In genomic region chr4:116857203-116857602, GRCm38 (mm10) we compare ENCODE assay signal across 32 mouse cellular contexts. TPM values are rescaled to one million over a fixed set of nuclear protein-coding genes. Genes with fewer than 3 reads are reported as not detected.
DNase-seq lines count a peak whose midpoint lies in the region; ATAC-seq and TF ChIP-seq lines count a peak whose summit lies in the region.
"Had no signal": no experiment of that assay in that cellular context is flagged by ENCODE, and none has a peak within 500 bp of the region (broad histone marks: within the 10 kb centered on the region; RNA-seq: fewer than 3 reads in every experiment).

No protein-coding gene starts in this region.

- H3K27me3 ChIP-seq in forebrain, embryonic 14.5 days (replicated peaks; ENCODE audit: control insufficient read depth, insufficient read depth, low read length), result no peaks in the 10 kb centered on the region
- no peaks in the 10 kb centered on the region for H3K27me3 ChIP-seq in forebrain, embryonic 11.5 days (ENCODE audit: control insufficient read depth, insufficient read depth, low read length)
- H3K27me3 ChIP-seq in midbrain, embryonic 11.5 days (ENCODE audit: control insufficient read depth, insufficient read depth, low read length), result no peaks in the 10 kb centered on the region
- no peaks in the 10 kb centered on the region for H3K27me3 ChIP-seq in midbrain, embryonic 10.5 days (ENCODE audit: low read depth, poor library complexity, severe bottlenecking)
- no peaks in the 10 kb centered on the region for H3K27me3 ChIP-seq in forebrain, postnatal 0 days (ENCODE audit: insufficient read depth, low read length)
- H3K27me3 ChIP-seq: heart, embryonic 12.5 days; hindbrain, embryonic 15.5 days; intestine, embryonic 15.5 days; limb, embryonic 15.5 days had no signal

- H3K4me1 ChIP-seq in forebrain, embryonic 14.5 days (ENCODE audit: control insufficient read depth, insufficient read depth, low read length), result peaks cover 6% of the 10 kb centered on the region
- H3K4me1 ChIP-seq in forebrain, embryonic 11.5 days (replicated peaks; ENCODE audit: control insufficient read depth, insufficient read depth, low read length), result peaks cover 3% of the 10 kb centered on the region; the same call in 1 of the 2 replicates
- H3K4me1 ChIP-seq in midbrain, embryonic 11.5 days (ENCODE audit: control insufficient read depth, insufficient read depth, low read length), result peaks cover 11% of the 10 kb centered on the region
- H3K4me1 ChIP-seq in midbrain, embryonic 10.5 days, result peaks cover 25% of the 10 kb centered on the region
- H3K4me1 ChIP-seq in forebrain, postnatal 0 days (ENCODE audit: insufficient read depth), result no peaks in the 10 kb centered on the region
- H3K4me1 ChIP-seq: heart, embryonic 12.5 days; hindbrain, embryonic 15.5 days; intestine, embryonic 15.5 days; limb, embryonic 10.5 days; limb, embryonic 15.5 days; liver, embryonic 13.5 days had no signal

- TF ChIP-seq CTCF in forebrain, postnatal 0 days (IDR thresholded peaks at IDR 0.05; ENCODE audit: low read depth), result no peak

- no peak overlapping the region for H3K4me3 ChIP-seq in forebrain, embryonic 14.5 days (ENCODE audit: low read depth, low read length)
- no peak overlapping the region for H3K4me3 ChIP-seq in forebrain, embryonic 11.5 days (ENCODE audit: low read depth, low read length)
- H3K4me3 ChIP-seq in midbrain, embryonic 11.5 days (ENCODE audit: low read depth, low read length), result no peak overlapping the region
- H3K4me3 ChIP-seq in midbrain, embryonic 10.5 days, result no peak overlapping the region
- no peak overlapping the region for H3K4me3 ChIP-seq in forebrain, postnatal 0 days (ENCODE audit: low read depth, low read length)
- H3K4me3 ChIP-seq: erythroblast, embryonic 14.5 days; heart, embryonic 12.5 days; hindbrain, embryonic 15.5 days; intestine, embryonic 15.5 days; limb, embryonic 10.5 days; limb, embryonic 15.5 days; liver, embryonic 13.5 days; megakaryocyte, embryonic 14.5 days had no signal

- no peak overlapping the region for H3K27ac ChIP-seq in forebrain, embryonic 14.5 days (ENCODE audit: low read depth, low read length)
- H3K27ac ChIP-seq in forebrain, embryonic 11.5 days (ENCODE audit: low read depth, low read length), result no peak overlapping the region
- H3K27ac ChIP-seq in midbrain, embryonic 11.5 days (ENCODE audit: low read depth, low read length), result no peak overlapping the region
- H3K27ac ChIP-seq in midbrain, embryonic 10.5 days (replicated peaks), result no peak overlapping the region
- H3K27ac ChIP-seq in forebrain, postnatal 0 days (ENCODE audit: low read depth, low read length), result peak overlapping the region; percentile 11; the same call in 1 of the 2 replicates
- H3K27ac ChIP-seq: hindbrain, embryonic 15.5 days; intestine, embryonic 15.5 days; limb, embryonic 10.5 days; limb, embryonic 15.5 days; liver, embryonic 13.5 days; stomach, postnatal 0 days had no signal

- H3K36me3 ChIP-seq in forebrain, embryonic 14.5 days (ENCODE audit: control insufficient read depth, insufficient read depth, low read length), result no peaks in the 10 kb centered on the region
- H3K36me3 ChIP-seq in forebrain, embryonic 11.5 days (ENCODE audit: control insufficient read depth, insufficient read depth, low read length), result no peaks in the 10 kb centered on the region
- no peaks in the 10 kb centered on the region for H3K36me3 ChIP-seq in midbrain, embryonic 11.5 days (ENCODE audit: control insufficient read depth, insufficient read depth, low read length)
- no peaks in the 10 kb centered on the region for H3K36me3 ChIP-seq in midbrain, embryonic 10.5 days
- no peaks in the 10 kb centered on the region for H3K36me3 ChIP-seq in forebrain, postnatal 0 days (ENCODE audit: insufficient read depth)
- H3K36me3 ChIP-seq: G1E; heart, embryonic 12.5 days; hindbrain, embryonic 15.5 days; intestine, embryonic 15.5 days; limb, embryonic 10.5 days; limb, embryonic 15.5 days; liver, embryonic 13.5 days had no signal

- WGBS in forebrain, embryonic 14.5 days, result 32% methylated on average over 10 of the region's 10 CpGs
- 67% methylated on average over 10 of the region's 10 CpGs for WGBS in forebrain, embryonic 11.5 days
- 85% methylated on average over 10 of the region's 10 CpGs for WGBS in midbrain, embryonic 11.5 days
- 87% methylated on average over 10 of the region's 10 CpGs for WGBS in midbrain, embryonic 10.5 days
- WGBS in forebrain, postnatal 0 days, result 27% methylated on average over 10 of the region's 10 CpGs

- H3K9ac ChIP-seq in forebrain, embryonic 14.5 days (ENCODE audit: low read length), result no peak overlapping the region
- no peak overlapping the region for H3K9ac ChIP-seq in forebrain, embryonic 11.5 days (ENCODE audit: low read length)
- H3K9ac ChIP-seq in midbrain, embryonic 11.5 days (ENCODE audit: low read length), result no peak overlapping the region
- H3K9ac ChIP-seq in forebrain, postnatal 0 days, result no peak overlapping the region
- H3K9ac ChIP-seq: heart, embryonic 12.5 days; hindbrain, embryonic 15.5 days; intestine, embryonic 15.5 days; limb, embryonic 15.5 days; liver, embryonic 13.5 days had no signal

- no peaks in the 10 kb centered on the region for H3K9me3 ChIP-seq in forebrain, embryonic 14.5 days (replicated peaks; ENCODE audit: control insufficient read depth, low read length)
- no peaks in the 10 kb centered on the region for H3K9me3 ChIP-seq in forebrain, embryonic 11.5 days (ENCODE audit: control insufficient read depth, low read length)
- no peaks in the 10 kb centered on the region for H3K9me3 ChIP-seq in midbrain, embryonic 11.5 days (ENCODE audit: control insufficient read depth, low read length)
- no peaks in the 10 kb centered on the region for H3K9me3 ChIP-seq in midbrain, embryonic 10.5 days (replicated peaks)
- no peaks in the 10 kb centered on the region for H3K9me3 ChIP-seq in forebrain, postnatal 0 days (ENCODE audit: low read length)
- H3K9me3 ChIP-seq: G1E; heart, embryonic 12.5 days; hindbrain, embryonic 15.5 days; intestine, embryonic 15.5 days; limb, embryonic 10.5 days; limb, embryonic 15.5 days; liver, embryonic 13.5 days; megakaryocyte, embryonic 14.5 days had no signal

- peak; percentile 57 for ATAC-seq in forebrain, embryonic 14.5 days
- no peak for ATAC-seq in forebrain, embryonic 11.5 days (replicated peaks; ENCODE audit: low FRiP score)
- no peak for ATAC-seq in midbrain, embryonic 11.5 days (ENCODE audit: low FRiP score)
- ATAC-seq in forebrain, postnatal 0 days, result peak; percentile 90
- ATAC-seq: intestine, embryonic 15.5 days; lung, postnatal 0 days had no signal

- peak; percentile 71 for DNase-seq in forebrain, embryonic 14.5 days (ENCODE audit: low spot score)
- DNase-seq in forebrain, embryonic 11.5 days (ENCODE audit: low spot score), result no peak
- DNase-seq in midbrain, embryonic 11.5 days (ENCODE audit: low spot score, missing footprints), result peak; percentile 54
- no peak for DNase-seq in midbrain, embryonic 10.5 days (ENCODE audit: low spot score)
- peak; percentile 3 for DNase-seq in brain, adult 2 months (ENCODE audit: low read depth, low spot score)
- peak; percentile 57 for DNase-seq in forebrain, postnatal 0 days
- DNase-seq in embryo, embryonic 9.5 days (ENCODE audit: extremely low spot score), result no peak
- DNase-seq: adrenal gland, adult 8-10 months; cerebellum, adult 18-20 months; cerebellum, postnatal 10 days; gastrocnemius, postnatal 25 days; heart, adult 18-20 months; heart, postnatal 4 days; kidney, adult 2 months; kidney, postnatal 36 days; liver, embryonic 13.5 days; lung, adult 18-20 months; lung, postnatal 4 days; right cerebral cortex, postnatal 25 days; thymus, adult 18-20 months; thymus, postnatal 25 days had no signal

- H3K4me2 ChIP-seq in forebrain, embryonic 14.5 days (ENCODE audit: low read length), result no peak overlapping the region
- no peak overlapping the region for H3K4me2 ChIP-seq in forebrain, embryonic 11.5 days (ENCODE audit: low read depth, low read length, severe bottlenecking)
- H3K4me2 ChIP-seq in midbrain, embryonic 11.5 days, result no peak overlapping the region
- H3K4me2 ChIP-seq in forebrain, postnatal 0 days (ENCODE audit: low read depth), result no peak overlapping the region
- H3K4me2 ChIP-seq: heart, embryonic 12.5 days; hindbrain, embryonic 15.5 days; intestine, embryonic 15.5 days; limb, embryonic 15.5 days; liver, embryonic 13.5 days had no signal

RNA-seq across cellular contexts. Expression of gene Zswim5, which starts 20.0 kb away (rescaled TPM):
- 8.5 and 11.1 TPM in 2 replicates for polyA plus RNA-seq in forebrain, embryonic 14.5 days (2014; fragmentation: Nextera tagmentation; extraction: Ambion mirVana)
- polyA plus RNA-seq in forebrain, embryonic 11.5 days (2014; fragmentation: Nextera tagmentation; extraction: Ambion mirVana), result 10.9 and 12.4 TPM in 2 replicates
- 8.7 and 10.1 TPM in 2 replicates for polyA plus RNA-seq in midbrain, embryonic 11.5 days (2014; fragmentation: Nextera tagmentation; extraction: Ambion mirVana)
- 5.7 and 7.4 TPM in 2 replicates for polyA plus RNA-seq in midbrain, embryonic 10.5 days (2016; fragmentation: Nextera tagmentation; extraction: Ambion mirVana)
- 17.4 and 25.3 TPM in 2 replicates for total RNA-seq in forebrain, postnatal 0 days (2014; rRNA removed)
- polyA plus RNA-seq in forebrain, postnatal 0 days (2015; fragmentation: Nextera tagmentation; extraction: Ambion mirVana), result 1.9 and 2.4 TPM in 2 replicates
- polyA plus RNA-seq: erythroblast, embryonic 14.5 days; G1E had no signal

RNA-seq across cellular contexts. Expression of gene Hpdl, which starts 35.7 kb away (rescaled TPM):
- 0.77 and 0.78 TPM in 2 replicates for polyA plus RNA-seq in forebrain, embryonic 14.5 days (2014; fragmentation: Nextera tagmentation; extraction: Ambion mirVana)
- 1.5 and 1.6 TPM in 2 replicates for polyA plus RNA-seq in forebrain, embryonic 11.5 days (2014; fragmentation: Nextera tagmentation; extraction: Ambion mirVana)
- polyA plus RNA-seq in midbrain, embryonic 11.5 days (2014; fragmentation: Nextera tagmentation; extraction: Ambion mirVana), result 0.51 and 0.81 TPM in 2 replicates
- polyA plus RNA-seq in midbrain, embryonic 10.5 days (2016; fragmentation: Nextera tagmentation; extraction: Ambion mirVana), result 1.0 and 1.2 TPM in 2 replicates
- 0.38 and 0.43 TPM in 2 replicates for total RNA-seq in forebrain, postnatal 0 days (2014; rRNA removed)
- 0.74 and 0.78 TPM in 2 replicates for polyA plus RNA-seq in forebrain, postnatal 0 days (2015; fragmentation: Nextera tagmentation; extraction: Ambion mirVana)
- total RNA-seq: G1E; monocyte, adult 5-6 weeks had no signal
- polyA plus RNA-seq: erythroblast, embryonic 14.5 days; G1E had no signal

RNA-seq across cellular contexts. Expression of gene Mutyh, which starts 49.7 kb away (rescaled TPM):
- 8.0 and 8.9 TPM in 2 replicates for polyA plus RNA-seq in forebrain, embryonic 14.5 days (2014; fragmentation: Nextera tagmentation; extraction: Ambion mirVana)
- polyA plus RNA-seq in forebrain, embryonic 11.5 days (2014; fragmentation: Nextera tagmentation; extraction: Ambion mirVana), result 20.3 and 20.9 TPM in 2 replicates
- 13.9 and 18.2 TPM in 2 replicates for polyA plus RNA-seq in midbrain, embryonic 11.5 days (2014; fragmentation: Nextera tagmentation; extraction: Ambion mirVana)
- 27.1 and 27.3 TPM in 2 replicates for polyA plus RNA-seq in midbrain, embryonic 10.5 days (2016; fragmentation: Nextera tagmentation; extraction: Ambion mirVana)
- 12.9 and 13.6 TPM in 2 replicates for total RNA-seq in forebrain, postnatal 0 days (2014; rRNA removed)
- 3.2 and 4.7 TPM in 2 replicates for polyA plus RNA-seq in forebrain, postnatal 0 days (2015; fragmentation: Nextera tagmentation; extraction: Ambion mirVana)
- polyA plus RNA-seq: erythroblast, embryonic 14.5 days had no signal

RNA-seq across cellular contexts. Expression of gene Toe1, which starts 49.8 kb away (rescaled TPM):
- 34.0 and 34.5 TPM in 2 replicates for polyA plus RNA-seq in forebrain, embryonic 14.5 days (2014; fragmentation: Nextera tagmentation; extraction: Ambion mirVana)
- polyA plus RNA-seq in forebrain, embryonic 11.5 days (2014; fragmentation: Nextera tagmentation; extraction: Ambion mirVana), result 34.3 and 37.0 TPM in 2 replicates
- polyA plus RNA-seq in midbrain, embryonic 11.5 days (2014; fragmentation: Nextera tagmentation; extraction: Ambion mirVana), result 33.7 and 34.1 TPM in 2 replicates
- 38.8 and 40.9 TPM in 2 replicates for polyA plus RNA-seq in midbrain, embryonic 10.5 days (2016; fragmentation: Nextera tagmentation; extraction: Ambion mirVana)
- 34.2 and 39.9 TPM in 2 replicates for total RNA-seq in forebrain, postnatal 0 days (2014; rRNA removed)
- 20.2 and 23.2 TPM in 2 replicates for polyA plus RNA-seq in forebrain, postnatal 0 days (2015; fragmentation: Nextera tagmentation; extraction: Ambion mirVana)

Comparison
In these comparisons a context has a peak if more than half of its experiments do, and no peak if none do; other contexts are left out.
1. ATAC-seq: peak in forebrain, embryonic 14.5 days (single experiment) and forebrain, postnatal 0 days (single experiment); none in forebrain, embryonic 11.5 days (single experiment) and midbrain, embryonic 11.5 days (single experiment).
2. DNase-seq: peak in forebrain, embryonic 14.5 days (single experiment), midbrain, embryonic 11.5 days (single experiment), brain, adult 2 months (single experiment) and forebrain, postnatal 0 days (single experiment); none in forebrain, embryonic 11.5 days (single experiment), midbrain, embryonic 10.5 days (single experiment) and embryo, embryonic 9.5 days (single experiment).